Mouse (Mus musculus): Measurements from ENCODE around the gene Nek9.

Nek9 gene

GRCm38 (mm10) chr12:85347196-85347595 is 8.0 kb upstream of the Nek9 start:
- DNase-seq (ENCODE audit: low read depth, low spot score): no peak

GRCm38 (mm10) chr12:85346374-85346773 is 7.2 kb upstream of the Nek9 start:
- DNase-seq (ENCODE audit: low read depth, low spot score): peak; percentile 68

GRCm38 (mm10) chr12:85345559-85345958 is 6.4 kb upstream of the Nek9 start:
- DNase-seq (ENCODE audit: low read depth, low spot score): no peak

DNA sequence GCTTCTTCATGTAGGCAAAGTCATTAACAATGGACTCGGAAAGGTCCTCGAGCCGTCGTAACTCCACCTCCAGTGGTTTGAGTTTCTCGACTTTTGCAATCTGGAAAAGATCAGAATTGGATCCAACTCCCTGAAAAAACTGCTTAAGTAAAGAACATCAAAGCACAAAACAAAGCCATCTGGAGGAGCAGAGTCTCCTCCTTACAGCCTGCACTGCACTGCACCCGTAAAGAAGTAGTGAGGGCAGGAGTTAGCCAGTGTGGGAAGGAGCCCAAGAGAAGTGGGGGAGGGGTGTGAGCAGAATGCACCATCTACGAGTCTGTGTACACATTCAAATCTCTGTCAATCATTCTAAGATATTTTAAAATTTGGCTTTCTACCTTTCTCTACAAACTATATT is 5.1 kb upstream of the Nek9 start:
- DNase-seq (ENCODE audit: low read depth, low spot score): peak; percentile 60

- no peak for DNase-seq (ENCODE audit: low read depth, low spot score)
Observed at GRCm38 (mm10) chr12:85342310-85342709, 3.1 kb upstream of the Nek9 start.

- DNase-seq (ENCODE audit: low read depth, low spot score): peak; percentile 80
Observed at GRCm38 (mm10) chr12:85341131-85341530, 2.0 kb upstream of the Nek9 start.

DNA sequence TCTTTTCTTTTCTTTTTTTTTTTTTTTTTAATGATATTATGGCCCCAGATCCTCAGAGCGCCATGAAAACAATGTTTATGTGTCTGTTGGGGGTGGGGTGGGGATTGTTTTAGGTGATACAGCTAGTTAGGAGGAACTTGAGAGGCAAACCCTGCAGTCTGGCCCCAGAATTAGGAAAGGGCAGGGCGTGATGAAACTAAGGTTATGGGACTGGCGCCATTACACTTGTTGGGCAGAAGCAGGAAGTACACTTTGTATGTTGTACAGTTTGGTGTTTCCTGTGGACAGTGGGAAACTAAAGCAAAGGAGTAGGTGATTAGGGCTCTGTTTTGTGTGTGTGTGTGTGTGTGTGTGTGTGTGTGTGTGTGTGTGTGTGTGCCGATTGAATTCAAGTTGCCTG is 785 bp upstream of the Nek9 start:
- no peak for DNase-seq (ENCODE audit: low read depth, low spot score)

DNA sequence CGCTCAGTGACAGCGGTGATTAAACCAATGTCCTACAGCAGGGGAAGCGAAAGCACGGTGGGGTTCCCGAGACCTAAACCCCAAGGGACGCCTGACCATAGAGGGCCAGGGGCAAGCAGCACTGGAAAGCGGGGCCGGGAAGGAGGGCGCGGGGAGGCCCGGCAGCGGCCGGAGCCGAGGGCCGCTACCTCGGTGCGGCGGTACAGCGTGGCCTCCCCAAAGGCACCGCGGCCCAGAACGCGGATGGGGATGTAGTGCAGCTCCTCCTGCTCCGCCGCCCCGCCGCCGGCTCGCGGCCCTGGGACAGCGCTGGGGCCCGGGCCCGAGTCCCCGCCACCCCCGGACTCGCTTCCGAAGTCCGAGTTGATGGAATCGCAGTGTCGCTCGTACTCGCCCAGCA is 347 bp downstream of the Nek9 start:
- DNase-seq (ENCODE audit: low read depth, low spot score): peak; percentile 16

DNA sequence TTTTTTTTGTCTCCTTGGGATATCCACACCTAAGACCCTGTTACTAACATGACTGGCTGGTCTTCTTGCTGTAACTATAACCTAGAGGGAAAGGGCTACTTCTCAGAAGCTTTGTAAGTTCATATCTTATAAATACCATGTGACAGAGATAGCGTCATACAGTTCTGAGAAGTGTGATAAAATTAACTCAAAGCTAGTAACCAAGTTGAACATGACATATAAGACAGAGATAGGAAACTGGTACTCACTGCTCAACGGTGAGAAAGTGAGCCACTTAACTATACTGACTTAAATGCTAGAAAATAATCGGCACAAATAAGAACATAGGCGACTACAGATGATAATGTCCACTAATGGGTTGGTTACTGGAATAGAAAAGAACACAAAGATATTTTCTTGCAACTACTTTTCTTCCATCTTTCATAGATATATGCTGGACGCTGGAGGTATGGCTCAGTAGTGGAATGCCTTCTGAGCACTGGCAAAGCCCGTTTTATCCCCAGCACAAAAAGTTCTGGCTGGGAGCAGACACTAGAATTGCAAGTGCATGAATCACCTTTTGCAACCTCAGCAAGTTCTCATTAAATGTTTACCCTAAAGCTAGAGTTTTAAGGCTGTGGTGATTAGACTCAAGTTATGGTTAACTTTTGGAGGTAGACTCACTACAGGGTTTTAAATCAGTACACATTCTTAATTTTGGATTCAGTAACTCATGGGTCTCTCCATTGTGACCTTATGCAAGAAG is 1.4 kb downstream of the Nek9 start:
- no peak for DNase-seq (ENCODE audit: low read depth, low spot score)

DNA sequence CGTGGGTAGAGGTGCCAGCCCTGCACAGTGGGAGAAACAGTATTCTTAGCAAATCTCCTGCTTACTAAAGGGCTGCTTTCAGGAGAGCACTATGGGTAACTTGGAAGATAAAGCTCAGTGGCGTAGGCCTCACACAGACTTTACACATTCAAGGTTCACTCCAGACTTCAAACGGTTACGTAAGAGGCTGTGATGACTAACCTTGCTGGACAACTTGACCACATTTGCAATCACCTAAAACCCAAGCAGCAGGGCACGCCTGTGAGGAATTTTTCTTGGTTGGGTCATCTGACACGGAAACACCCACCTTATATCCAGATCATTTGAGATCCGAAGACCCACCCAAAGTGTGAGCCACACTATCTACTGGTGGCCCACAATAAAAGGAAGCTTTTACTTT is 9.0 kb downstream of the Nek9 start:
- no peak for DNase-seq (ENCODE audit: low read depth, low spot score)

DNA sequence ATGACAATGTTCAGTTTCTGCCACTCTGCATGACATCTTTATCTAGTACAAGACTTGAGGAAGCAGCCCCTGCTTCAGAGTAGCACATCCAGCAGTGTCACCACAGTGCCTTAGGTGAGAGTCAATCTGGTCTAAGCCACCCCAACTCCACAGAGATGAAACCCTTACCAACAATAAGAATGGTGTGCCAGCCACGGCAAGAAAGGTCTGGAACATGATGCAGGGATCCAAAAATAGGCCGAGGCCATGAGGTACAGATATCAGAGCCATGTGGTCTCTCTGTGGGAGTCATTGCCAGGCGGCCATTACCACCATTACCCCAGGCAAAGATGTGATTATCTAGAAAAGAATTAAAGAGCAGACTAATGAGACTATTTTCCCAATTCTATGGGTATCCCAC is 30.5 kb downstream of the Nek9 start:
- DNase-seq (ENCODE audit: low read depth, low spot score): no peak

GRCm38 (mm10) chr12:85305247-85305892 is 33.8 kb downstream of the Nek9 start:
- DNase-seq (ENCODE audit: low read depth, low spot score): peak; percentile 93

GRCm38 (mm10) chr12:85304725-85305124 is 34.4 kb downstream of the Nek9 start:
- DNase-seq (ENCODE audit: low read depth, low spot score): no peak

- no peak for DNase-seq (ENCODE audit: low read depth, low spot score)
Observed at GRCm38 (mm10) chr12:85303256-85303655, 35.9 kb downstream of the Nek9 start.

- DNase-seq (ENCODE audit: low read depth, low spot score): no peak
Observed at GRCm38 (mm10) chr12:85298835-85299180, 40.4 kb downstream of the Nek9 start.

DNA sequence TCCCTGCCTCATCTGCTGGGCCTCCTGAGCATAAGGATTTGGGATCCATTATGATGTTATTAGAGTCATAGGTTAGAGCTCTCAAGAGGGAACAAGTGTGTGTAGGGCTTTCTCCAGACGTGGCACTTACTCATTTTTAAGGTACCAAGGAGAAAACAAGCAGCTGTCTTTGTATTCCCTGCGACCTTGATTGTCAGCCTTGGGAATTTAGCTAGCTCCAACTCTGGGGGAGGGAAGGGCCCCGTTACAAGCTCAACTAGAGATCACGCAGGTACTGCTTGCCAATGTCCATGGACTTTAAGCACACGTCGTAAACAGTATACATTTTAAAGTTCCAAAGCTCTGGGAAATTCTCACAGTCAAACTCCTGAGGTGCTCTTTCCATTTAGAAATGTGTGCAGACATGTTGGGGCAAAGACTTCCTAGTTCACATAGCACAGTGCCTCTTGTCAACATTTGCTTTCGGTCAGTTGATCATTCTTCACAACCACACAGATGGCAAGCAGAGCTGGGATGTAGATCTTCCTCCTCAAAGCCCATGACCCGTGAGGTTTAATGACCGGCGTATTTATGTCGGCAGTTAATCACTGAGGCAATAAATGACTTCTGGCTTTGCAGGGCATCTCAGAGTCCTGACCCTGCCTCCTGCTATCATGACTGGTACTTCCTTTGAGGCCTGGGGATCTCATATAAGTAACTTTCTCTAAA is 40.9 kb downstream of the Nek9 start:
- peak; percentile 53 for DNase-seq (ENCODE audit: low read depth, low spot score)

DNA sequence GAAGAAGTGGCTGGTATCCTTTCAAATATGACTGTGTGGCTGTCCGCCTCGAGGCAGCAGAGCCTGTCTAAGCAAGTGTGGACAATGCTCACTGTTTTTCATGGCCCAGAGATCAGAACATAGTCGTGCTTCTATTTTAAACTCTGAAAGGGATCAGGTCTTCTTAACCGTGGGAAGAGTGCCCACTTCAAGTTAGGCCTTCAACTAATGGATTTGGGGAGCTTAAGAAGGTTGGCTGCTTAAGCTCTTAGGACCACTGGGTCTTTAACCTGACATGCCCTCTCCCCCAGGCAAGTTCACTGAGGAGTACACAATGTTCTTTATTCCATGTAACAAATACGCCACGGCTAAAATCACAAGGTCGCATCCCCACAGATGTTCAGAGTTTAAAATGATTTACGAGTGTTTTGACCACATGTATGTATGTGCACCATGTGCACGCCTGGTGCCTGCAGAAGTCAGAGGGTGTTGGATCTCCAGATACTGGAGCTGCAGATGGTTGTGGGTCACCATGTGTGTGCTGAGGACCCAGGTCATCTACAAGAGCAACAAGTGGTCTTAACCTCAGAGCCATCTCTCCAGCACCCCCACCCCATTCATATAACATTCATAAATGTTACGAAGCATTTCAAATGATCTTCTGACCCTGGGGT is 41.7 kb downstream of the Nek9 start:
- no peak for DNase-seq (ENCODE audit: low read depth, low spot score)

- DNase-seq (ENCODE audit: low read depth, low spot score): no peak
Observed at GRCm38 (mm10) chr12:85296915-85297314, 42.2 kb downstream of the Nek9 start.

- no peak for DNase-seq (ENCODE audit: low read depth, low spot score)
Observed at GRCm38 (mm10) chr12:85295506-85295905, 43.7 kb downstream of the Nek9 start.

DNA sequence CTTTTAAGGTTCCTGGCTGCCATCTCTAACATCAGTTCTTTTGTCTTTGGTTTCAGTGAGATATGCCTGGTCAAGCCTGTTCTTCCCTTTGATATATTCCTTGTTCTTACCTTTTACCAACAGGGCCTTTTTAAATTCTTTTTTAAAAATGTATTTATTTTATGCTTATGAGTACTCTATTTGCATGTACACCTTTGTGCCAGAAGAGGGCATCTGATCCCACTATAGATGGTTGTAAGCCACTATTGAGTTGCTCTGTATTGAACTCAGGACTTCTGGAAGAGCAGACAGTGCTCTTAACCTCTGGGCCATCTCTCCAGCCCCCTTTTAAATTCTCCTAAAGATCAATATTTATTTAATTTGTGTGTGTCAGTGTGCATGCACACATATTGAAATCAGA is 46.3 kb downstream of the Nek9 start:
- DNase-seq (ENCODE audit: low read depth, low spot score): no peak

DNA sequence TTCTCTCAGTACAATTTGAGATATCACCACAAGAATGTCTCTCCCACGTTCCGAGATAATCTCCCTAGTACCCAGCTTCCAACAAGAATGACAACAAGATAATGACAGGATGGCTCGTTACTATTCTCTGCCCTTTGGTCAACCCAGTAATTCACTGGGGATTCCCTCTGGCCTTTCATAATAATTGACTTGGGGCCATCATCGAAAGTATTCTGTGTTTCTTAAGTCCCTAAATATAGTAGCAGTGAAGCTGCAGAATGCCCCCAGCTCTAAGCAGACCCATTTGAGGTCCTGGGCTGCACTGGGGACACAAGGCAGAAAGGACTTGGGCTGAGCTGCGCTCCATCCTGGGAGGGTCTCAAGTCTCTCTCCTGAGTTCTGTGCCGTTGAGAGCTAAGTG is 46.9 kb downstream of the Nek9 start:
- no peak for DNase-seq (ENCODE audit: low read depth, low spot score)

DNA sequence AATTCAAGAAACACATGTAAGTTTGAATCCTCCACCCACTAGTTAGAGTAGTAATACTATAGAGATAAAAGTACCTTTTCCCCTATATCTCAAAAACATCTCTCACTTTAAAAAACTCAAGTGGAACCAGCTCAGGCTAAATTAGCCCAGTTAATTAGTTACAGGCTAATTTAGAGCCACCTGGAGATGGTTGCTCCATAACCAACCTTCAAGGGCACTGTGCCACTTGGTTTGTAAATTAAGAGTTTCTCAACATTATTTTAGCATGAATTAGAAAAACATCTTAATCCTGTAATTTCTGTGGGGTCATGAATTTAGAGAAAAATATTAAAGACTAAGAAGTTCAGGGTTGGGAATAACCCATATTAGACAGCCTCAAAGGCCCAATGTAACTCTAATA is 47.6 kb downstream of the Nek9 start:
- DNase-seq (ENCODE audit: low read depth, low spot score): no peak
